Mouse (Mus musculus) layer of hippocampus, postnatal 25 days (tissue): ENCODE results near the gene Olfr1359. TPM values are rescaled to one million over a fixed set of nuclear protein-coding genes. Genes with fewer than 3 reads are reported as not detected.

ENCODE experiments used
- microRNA-seq, 2 experiments: library from miRNA; unstranded; fragments of <30 nt; microRNA quantifications; one replicate each; pipeline ENCODE4 v1.2.0; 2021
- total RNA-seq, 2 experiments: library from RNA; stranded (reverse); gene quantifications; 2 replicates each; pipeline ENCODE4 v1.2.3; 2021

Gene Olfr1359
- total RNA-seq, 2 experiments from 2014 or later = not detected

Small RNAs within 50 kb of the gene (microRNA-seq; reads per million reads assigned to microRNA genes)
- 0 reads per million in 2 experiments for gene Gm44357
- gene Gm44367 = 0 reads per million in 2 experiments
- gene Gm44454 = 0 to 0.55 reads per million in 2 experiments

Other genes starting within 250 kb of the Olfr1359 start
- gene Zscan26, start 244.4 kb upstream of the Olfr1359 start, total RNA-seq = 10 to 100 TPM; 45.3 to 47.3 TPM
- gene Nkapl, start 229.6 kb upstream of the Olfr1359 start, total RNA-seq = 1 to 10 TPM in 1 of 2 experiments, under 1 TPM in 1; 0.91 to 1.6 TPM
- gene Zkscan4, start 219.2 kb upstream of the Olfr1359 start, total RNA-seq = 1 to 10 TPM; 5.8 to 6.7 TPM
- not detected for gene Gm10065, start 218.7 kb upstream of the Olfr1359 start, total RNA-seq
- gene AK157302, start 202.9 kb upstream of the Olfr1359 start, total RNA-seq = 10 to 100 TPM; 21.2 to 24.4 TPM
- 10 to 100 TPM; 68.8 to 76.1 TPM for gene Gm11273, start 196.7 kb upstream of the Olfr1359 start, total RNA-seq
- 10 to 100 TPM; 16.4 to 17.0 TPM for gene Zkscan8, start 167.0 kb upstream of the Olfr1359 start, total RNA-seq
- gene Olfr1366, start 155.3 kb upstream of the Olfr1359 start, total RNA-seq = not detected
- gene Olfr1535, start 138.2 kb upstream of the Olfr1359 start, total RNA-seq = not detected
- gene Olfr1364, start 116.4 kb upstream of the Olfr1359 start, total RNA-seq = not detected
- not detected for gene Olfr1362, start 84.1 kb upstream of the Olfr1359 start, total RNA-seq
- not detected for gene Olfr11, start 55.6 kb upstream of the Olfr1359 start, total RNA-seq
- gene Olfr1361, start 34.7 kb upstream of the Olfr1359 start, total RNA-seq = not detected
- gene Olfr1360, start 20.7 kb upstream of the Olfr1359 start, total RNA-seq = not detected
- gene Hist1h2bl, start 18.0 kb downstream of the Olfr1359 start, total RNA-seq = 10 to 100 TPM; 32.0 to 37.1 TPM
- gene Hist1h2ai, start 18.3 kb downstream of the Olfr1359 start, total RNA-seq = 10 to 100 TPM; 25.2 to 27.6 TPM
- gene Hist1h3h, start 19.5 kb downstream of the Olfr1359 start, total RNA-seq = 10 to 100 TPM; 51.7 to 65.0 TPM
- gene Hist1h2bm, start 23.9 kb downstream of the Olfr1359 start, total RNA-seq = 1 to 10 TPM; 6.5 to 8.1 TPM
- 10 to 100 TPM; 17.6 to 19.5 TPM for gene Hist1h4j, start 37.0 kb downstream of the Olfr1359 start, total RNA-seq
- 100 to 1,000 TPM; 272 to 320 TPM for gene Hist1h4k, start 52.4 kb downstream of the Olfr1359 start, total RNA-seq
- gene Hist1h2ak, start 55.7 kb downstream of the Olfr1359 start, total RNA-seq = 10 to 100 TPM; 10.9 to 18.2 TPM
- 10 to 100 TPM in 1 of 2 experiments, 1 to 10 TPM in 1; 8.6 to 12.1 TPM for gene Hist1h2bn, start 56.0 kb downstream of the Olfr1359 start, total RNA-seq
- gene Hist1h1b, start 82.5 kb downstream of the Olfr1359 start, total RNA-seq = 1 to 10 TPM; 7.3 to 9.3 TPM
- gene Hist1h3i, start 85.3 kb downstream of the Olfr1359 start, total RNA-seq = 10 to 100 TPM; 58.3 to 73.7 TPM
- 1 to 10 TPM; 1.9 to 3.0 TPM for gene Hist1h2an, start 89.1 kb downstream of the Olfr1359 start, total RNA-seq
- gene Hist1h2bp, start 89.3 kb downstream of the Olfr1359 start, total RNA-seq = 10 to 100 TPM in 1 of 2 experiments, 1 to 10 TPM in 1; 5.0 to 13.2 TPM
- gene Hist1h2bq, start 112.1 kb downstream of the Olfr1359 start, total RNA-seq = 10 to 100 TPM; 42.6 to 56.9 TPM
- gene Hist1h2ao, start 112.4 kb downstream of the Olfr1359 start, total RNA-seq = 10 to 100 TPM; 31.1 to 33.0 TPM
- 100 to 1,000 TPM; 199 to 299 TPM for gene Hist1h4m, start 113.6 kb downstream of the Olfr1359 start, total RNA-seq
- gene Hist1h4n, start 134.1 kb downstream of the Olfr1359 start, total RNA-seq = 10 to 100 TPM; 21.0 to 38.5 TPM
- 10 to 100 TPM; 16.2 to 31.8 TPM for gene Hist1h2ap, start 135.4 kb downstream of the Olfr1359 start, total RNA-seq
- 10 to 100 TPM; 42.1 to 57.8 TPM for gene Hist1h2br, start 135.6 kb downstream of the Olfr1359 start, total RNA-seq
- 1 to 10 TPM; 2.9 to 4.2 TPM for gene Zfp184, start 247.0 kb downstream of the Olfr1359 start, total RNA-seq